Mouse (Mus musculus) activated CD4-positive, CD25-positive, alpha-beta regulatory T cell, adult 4 months (primary cell): ENCODE data around the gene Celsr1. TPM values are rescaled to one million over a fixed set of nuclear protein-coding genes. Genes with fewer than 3 reads are reported as not detected.

ENCODE experiments used
- ATAC-seq: one replicate; pipeline ENCODE4 v1.8.0; 2017
- polyA plus RNA-seq, 2 experiments: library from polyadenylated mRNA; unstranded; fragments of 100-300 nt; shearing (Covaris generic); gene quantifications; one replicate each; pipeline ENCODE4 v1.2.1; 2017

Celsr1 gene
- polyA plus RNA-seq, 2 experiments from 2014 or later: 3.9 to 4.9 TPM

- ATAC-seq: no peak
Observed at GRCm38 (mm10) chr15:85953458-85953857, 80.1 kb downstream of the Celsr1 start.

GRCm38 (mm10) chr15:85949421-85950164, 84.0 kb downstream of the Celsr1 start:
- ATAC-seq: no peak

- no peak for ATAC-seq
Observed at GRCm38 (mm10) chr15:85947967-85948366, 85.6 kb downstream of the Celsr1 start.

GRCm38 (mm10) chr15:85947541-85947940, 86.0 kb downstream of the Celsr1 start:
- ATAC-seq: no peak

- no peak for ATAC-seq
Observed at GRCm38 (mm10) chr15:85935627-85936049, 97.9 kb downstream of the Celsr1 start.

- ATAC-seq: no peak
Observed at GRCm38 (mm10) chr15:85928161-85928560, 105.4 kb downstream of the Celsr1 start.

- no peak for ATAC-seq
Observed at GRCm38 (mm10) chr15:85921855-85922254, 111.7 kb downstream of the Celsr1 start.

GRCm38 (mm10) chr15:85919892-85920248, 113.7 kb downstream of the Celsr1 start:
- no peak for ATAC-seq

GRCm38 (mm10) chr15:85919191-85919891, 114.2 kb downstream of the Celsr1 start:
- ATAC-seq: no peak

- no peak for ATAC-seq
Observed at GRCm38 (mm10) chr15:85913605-85914004, 120.0 kb downstream of the Celsr1 start.

GRCm38 (mm10) chr15:85909931-85910330, 123.6 kb downstream of the Celsr1 start:
- ATAC-seq: no peak

GRCm38 (mm10) chr15:85909492-85909829, 124.1 kb downstream of the Celsr1 start:
- ATAC-seq: no peak

GRCm38 (mm10) chr15:85908660-85909491, 124.7 kb downstream of the Celsr1 start:
- ATAC-seq: no peak

- no peak for ATAC-seq
Observed at GRCm38 (mm10) chr15:85903826-85904225, 129.8 kb downstream of the Celsr1 start.

- ATAC-seq: no peak
Observed at GRCm38 (mm10) chr15:85902505-85902904, 131.1 kb downstream of the Celsr1 start.

GRCm38 (mm10) chr15:85900801-85901200, 132.8 kb downstream of the Celsr1 start:
- no peak for ATAC-seq

- no peak for ATAC-seq
Observed at GRCm38 (mm10) chr15:85900318-85900717, 133.3 kb downstream of the Celsr1 start.

- no peak for ATAC-seq
Observed at GRCm38 (mm10) chr15:85899396-85899795, 134.2 kb downstream of the Celsr1 start.

GRCm38 (mm10) chr15:85897113-85897512, 136.5 kb downstream of the Celsr1 start:
- no peak for ATAC-seq

GRCm38 (mm10) chr15:85896284-85896683, 137.3 kb downstream of the Celsr1 start:
- peak; percentile 85 for ATAC-seq

GRCm38 (mm10) chr15:85893871-85894270, 139.7 kb downstream of the Celsr1 start:
- ATAC-seq: no peak

GRCm38 (mm10) chr15:85892498-85893118, 141.0 kb downstream of the Celsr1 start:
- ATAC-seq: no peak

GRCm38 (mm10) chr15:85891971-85892370, 141.6 kb downstream of the Celsr1 start:
- no peak for ATAC-seq
